Mouse (Mus musculus) CH12.LX (cell line): ENCODE data around the gene Bckdk. TPM values are rescaled to one million over a fixed set of nuclear protein-coding genes. Genes with fewer than 3 reads are reported as not detected.

Source experiments
- DNase-seq: peaks from one replicate; pipeline ENCODE4 v3.0.0-alpha.2; 2013; ENCODE audit errors: extremely low read depth
- H3K27ac ChIP-seq: 2 replicates; pipeline ENCODE4 v1.5.1; 2012; ENCODE audit warnings: low read depth, mild to moderate bottlenecking, control low read depth, moderate library complexity; ENCODE audit not compliant: insufficient read depth
- H3K27me3 ChIP-seq: replicated peaks from 2 replicates; pipeline ENCODE3; 2012; ENCODE audit warnings: inconsistent platforms
- H3K36me3 ChIP-seq, 2 experiments: replicated peaks in 1 of 2; 2 replicates each; pipeline versions ENCODE3 to v1.6.1; 2012; ENCODE audit warnings: inconsistent platforms in 1 of 2, low read length in 1 of 2, mild to moderate bottlenecking in 1 of 2, mixed read lengths in 1 of 2, moderate library complexity in 1 of 2; ENCODE audit not compliant: control insufficient read depth in 1 of 2, insufficient read depth in 1 of 2
- H3K4me1 ChIP-seq, 2 experiments: 2 replicates each; pipeline ENCODE4 v1.6.1; 2012; ENCODE audit warnings: inconsistent platforms in 1 of 2, moderate library complexity in 1 of 2; ENCODE audit not compliant: insufficient read depth in 2 of 2, control insufficient read depth in 1 of 2
- H3K4me2 ChIP-seq: 2 replicates; pipeline ENCODE4 v1.6.1; 2012; ENCODE audit warnings: low read depth, mild to moderate bottlenecking, control low read depth; ENCODE audit not compliant: poor library complexity, insufficient read depth, severe bottlenecking
- H3K4me3 ChIP-seq, 3 experiments: fragments of 150-350 bp in 1 of 3; sonication (generic) in 1 of 3; replicated peaks in 1 of 3; 2 replicates each; pipeline versions ENCODE3 to v1.5.1; 2011 to 2012; ENCODE audit warnings: low read depth in 2 of 3, low read length in 2 of 3, mild to moderate bottlenecking in 2 of 3, moderate library complexity in 2 of 3, control low read depth in 1 of 3, improper control_type of control experiment in 1 of 3, inconsistent platforms in 1 of 3, mixed read lengths in 1 of 3; ENCODE audit not compliant: poor library complexity in 1 of 3
- H3K79me2 ChIP-seq: replicated peaks from 2 replicates; pipeline ENCODE4 v1.6.1; 2012; ENCODE audit warnings: mild to moderate bottlenecking, moderate library complexity; ENCODE audit not compliant: control insufficient read depth, poor library complexity, insufficient read depth, severe bottlenecking; ENCODE audit errors: extremely low read depth
- H3K9ac ChIP-seq: 2 replicates; pipeline ENCODE4 v1.6.1; 2012; ENCODE audit warnings: low read depth, mild to moderate bottlenecking, control low read depth, moderate library complexity; ENCODE audit not compliant: insufficient read depth
- H3K9me3 ChIP-seq: replicated peaks from 2 replicates; pipeline ENCODE3; 2012; ENCODE audit warnings: low read length, inconsistent platforms, mixed read lengths
- GABPA ChIP-seq: IDR thresholded peaks from 2 replicates; pipeline ENCODE4 v1.6.1; 2012; ENCODE audit warnings: low read depth, low read length, improper control_type of control experiment, inconsistent platforms; ENCODE audit not compliant: insufficient replicate concordance
- JUN ChIP-seq: IDR thresholded peaks from 2 replicates; pipeline ENCODE4 v1.6.1; 2011; ENCODE audit warnings: low read depth, mild to moderate bottlenecking, low read length, improper control_type of control experiment, moderate library complexity; ENCODE audit not compliant: insufficient read depth
- MAX ChIP-seq: IDR thresholded peaks from 2 replicates; pipeline ENCODE4 v1.6.1; 2011; ENCODE audit warnings: low read length, improper control_type of control experiment
- NRF1 ChIP-seq: IDR thresholded peaks from 2 replicates; pipeline ENCODE4 v1.6.1; 2014; ENCODE audit warnings: low read depth, mild to moderate bottlenecking, inconsistent platforms, low read length, improper control_type of control experiment, moderate library complexity
- PAX5 ChIP-seq: IDR thresholded peaks from 2 replicates; pipeline ENCODE4 v1.6.1; 2012; ENCODE audit warnings: low read length, inconsistent platforms, mixed read lengths
- TCF12 ChIP-seq: IDR thresholded peaks from 2 replicates; pipeline ENCODE4 v1.6.1; 2014; ENCODE audit warnings: low read depth, mild to moderate bottlenecking, inconsistent platforms, low read length, improper control_type of control experiment
- dilution Hi-C: fragments of 300-500 bp; cut with MboI; formaldehyde crosslinking; loops from 2 replicates; pipeline ENCODE4 v1.14.3; 2020; ENCODE audit warnings: low sequenced_read_pairs; ENCODE audit not compliant: extremely low pct_unique_long_range_greater_than_20kb, extremely low pct_ligation_motif_present
- in situ Hi-C: fragments of 300-500 bp; cut with MboI; formaldehyde crosslinking; loops from 3 replicates; pipeline ENCODE4 v1.14.3; 2019; ENCODE audit warnings: low sequenced_read_pairs, low pct_ligation_motif_present, low pct_unique_long_range_greater_than_20kb, mixed read lengths
- polyA plus RNA-seq: library from polyadenylated mRNA; unstranded; fragments of >175 nt; gene quantifications from 2 replicates; pipeline ENCODE4 v1.2.1, GENCODE M21; 2012; ENCODE audit warnings: low read depth; ENCODE audit not compliant: insufficient read length
- total RNA-seq, 2 experiments: library from RNA; depleted of rRNA; stranded (reverse); fragments of 300-350 nt in 1 of 2; fragments of >200 nt in 1 of 2; gene quantifications; 2 replicates each; pipeline ENCODE4 v1.2.3; 2012 to 2014

The Bckdk gene
- total and polyA plus RNA-seq, 3 experiments: 38.4 to 62.7 (median 61.8) TPM

DNA sequence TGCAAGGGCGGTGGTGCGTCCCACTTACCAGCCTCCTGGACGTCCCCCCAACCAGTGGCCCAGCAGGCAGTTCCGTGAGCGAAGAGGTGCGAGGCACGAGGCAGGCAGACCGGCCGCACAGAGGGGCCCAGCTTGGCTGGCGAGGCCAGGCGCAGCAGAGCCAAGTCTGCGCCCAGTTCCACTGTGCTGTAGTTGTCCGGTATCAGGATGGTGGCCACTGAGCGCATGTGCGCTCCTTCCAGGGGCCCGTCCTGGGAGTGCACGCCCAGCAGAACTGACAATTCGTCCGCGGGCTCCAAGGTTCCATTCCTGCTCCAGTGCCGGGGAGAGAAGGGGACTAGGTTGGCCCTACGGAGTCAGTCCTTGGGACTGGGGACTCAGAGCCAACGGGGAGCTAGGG lies 40.7 kb downstream of the Bckdk start:
- Histone ChIP-seq H3K9ac (no peak overlapping the region), H3K4me2 (no peak overlapping the region), H3K79me2 (no peaks in the 10 kb centered on the region), H3K4me3 (no peak overlapping the region), H3K27ac (no peak overlapping the region), H3K27me3 (peaks cover 64% of the 10 kb centered on the region), H3K4me1 (no peaks in the 10 kb centered on the region), H3K9me3 (no peaks in the 10 kb centered on the region), H3K36me3 (no peaks in the 10 kb centered on the region)
- no peak for TF ChIP-seq GABPA
- in situ Hi-C loops: no loop called here
- dilution Hi-C loops: no loop called here
- DNase-seq: no peak

DNA sequence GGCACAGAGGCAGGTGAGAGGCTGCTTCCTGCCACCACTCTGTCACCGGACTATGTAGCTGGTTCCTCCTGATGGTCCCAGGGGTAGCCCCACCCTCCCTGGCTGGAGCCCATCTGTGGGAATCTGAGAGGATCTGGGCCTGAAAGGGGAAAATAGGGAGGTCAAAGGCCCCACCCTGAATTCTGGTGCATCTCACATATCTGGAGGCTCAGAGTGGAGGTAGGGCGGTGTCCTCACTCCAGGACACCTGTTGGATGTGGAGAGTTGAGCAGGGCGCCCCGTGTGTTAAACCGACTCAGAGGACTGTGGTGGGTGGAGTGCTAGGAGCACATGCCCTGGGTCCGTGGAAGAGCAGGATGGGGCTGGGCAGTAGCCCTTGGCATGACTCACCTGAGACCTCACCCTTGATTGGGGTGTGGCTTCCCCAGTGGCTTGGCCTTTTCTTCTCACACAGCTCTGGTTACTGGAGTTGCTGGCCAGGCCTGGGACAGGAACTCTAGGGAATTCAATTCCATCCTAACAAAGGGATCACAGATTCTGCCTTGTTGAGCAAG lies 42.7 kb downstream of the Bckdk start, which contains the start of gene Prss36:
TSS of gene Prss36 (minus strand) at position 256 of the 554 bp plus-strand sequence.
- no peaks in the 10 kb centered on the region for H3K4me1 ChIP-seq
- no peak within 1 kb of the TSS for H3K4me3 ChIP-seq
- no peak within 1 kb of the TSS for H3K4me2 ChIP-seq
- peaks cover 69% of the 10 kb centered on the region for H3K27me3 ChIP-seq
- dilution Hi-C loops: no loop called here
- in situ Hi-C loops: no loop called here
- H3K36me3 ChIP-seq: no peaks in the 10 kb centered on the region
- no peak within 1 kb of the TSS for H3K27ac ChIP-seq
- DNase-seq: no peak
- TF ChIP-seq PAX5: no peak
- no peak for TF ChIP-seq NRF1
- no peak for TF ChIP-seq JUN
- no peak for TF ChIP-seq GABPA
- no peaks in the 10 kb centered on the region for H3K9me3 ChIP-seq
- H3K79me2 ChIP-seq: no peaks in the 10 kb centered on the region
- H3K9ac ChIP-seq: no peak within 1 kb of the TSS

DNA sequence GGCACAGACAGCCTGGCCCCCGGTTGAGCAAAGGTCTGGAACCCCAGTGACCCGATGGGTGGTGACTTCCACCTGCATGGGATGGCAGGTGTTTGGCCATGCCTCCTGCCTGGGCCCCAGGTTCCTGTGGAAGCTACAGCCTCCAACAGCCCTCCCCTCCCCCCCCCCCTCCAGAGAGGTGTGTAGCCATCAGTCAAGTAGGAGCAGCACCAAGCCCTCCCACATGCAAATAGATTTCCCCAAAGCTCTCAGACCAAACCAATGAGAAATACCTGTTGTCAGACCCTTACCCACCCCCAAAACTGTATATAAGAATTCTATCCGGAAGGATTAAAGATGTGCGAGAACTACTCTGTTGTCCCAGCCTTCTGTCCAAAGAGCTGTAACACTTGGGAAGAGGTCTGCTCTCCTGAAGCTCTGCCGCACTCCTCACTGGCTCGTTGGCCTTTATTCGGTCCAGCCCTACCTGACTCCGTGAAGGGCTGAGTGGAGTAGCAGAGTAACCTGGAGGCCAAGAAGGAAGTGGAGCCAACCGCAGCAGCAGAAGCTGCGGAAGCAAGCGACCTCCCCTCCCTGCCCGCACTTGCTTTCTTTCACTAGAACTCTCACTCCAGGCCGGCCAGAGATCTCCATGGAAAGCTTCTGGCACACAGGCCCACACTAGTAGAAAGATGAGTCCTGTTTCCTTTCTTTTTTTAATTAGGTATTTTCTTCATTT lies 49.1 kb downstream of the Bckdk start:
- in situ Hi-C loops: no loop called here

More for the DNA sequence above, 49.1 kb downstream of the Bckdk start:
- Histone ChIP-seq H3K9me3 (no peaks in the 10 kb centered on the region), H3K4me1 (peaks cover 0 to 4% of the 10 kb centered on the region in 2 experiments; a peak in 1 of 4 replicates), H3K79me2 (no peaks in the 10 kb centered on the region), H3K27ac (no peak overlapping the region), H3K4me2 (peak overlapping the region; percentile 61), H3K4me3 (no peak overlapping the region)
- dilution Hi-C loops: no loop called here
- TF ChIP-seq TCF12 (no peak), MAX (no peak)
- TF ChIP-seq, all 38 proteins: peak for 0
- no peak for DNase-seq
- Histone ChIP-seq H3K36me3 (no peaks in the 10 kb centered on the region), H3K9ac (no peak overlapping the region), H3K27me3 (peaks cover 50% of the 10 kb centered on the region)
